Mouse (Mus musculus) gastrocnemius, postnatal 25 days (tissue): ENCODE data around the gene Ajap1. TPM values are rescaled to one million over a fixed set of nuclear protein-coding genes. Genes with fewer than 3 reads are reported as not detected.

Source experiments
- DNase-seq: peaks from one replicate; pipeline ENCODE4 v3.0.0; 2022
- long read RNA-seq, 2 experiments: library from polyadenylated mRNA; stranded (forward); transcript quantifications; one replicate each; pipeline ENCODE4 v2.0.0; 2021
- total RNA-seq, 2 experiments: library from RNA; stranded (reverse); gene quantifications; 1 replicate in 1 of 2; 2 replicates in 1 of 2; pipeline ENCODE4 v1.2.3; 2021

Gene Ajap1
- under 1 TPM; 0.23 to 0.29 TPM for total RNA-seq
- long read RNA-seq, experiment 1, result 0 reads
- long read RNA-seq, experiment 2, result 0 reads

DNA sequence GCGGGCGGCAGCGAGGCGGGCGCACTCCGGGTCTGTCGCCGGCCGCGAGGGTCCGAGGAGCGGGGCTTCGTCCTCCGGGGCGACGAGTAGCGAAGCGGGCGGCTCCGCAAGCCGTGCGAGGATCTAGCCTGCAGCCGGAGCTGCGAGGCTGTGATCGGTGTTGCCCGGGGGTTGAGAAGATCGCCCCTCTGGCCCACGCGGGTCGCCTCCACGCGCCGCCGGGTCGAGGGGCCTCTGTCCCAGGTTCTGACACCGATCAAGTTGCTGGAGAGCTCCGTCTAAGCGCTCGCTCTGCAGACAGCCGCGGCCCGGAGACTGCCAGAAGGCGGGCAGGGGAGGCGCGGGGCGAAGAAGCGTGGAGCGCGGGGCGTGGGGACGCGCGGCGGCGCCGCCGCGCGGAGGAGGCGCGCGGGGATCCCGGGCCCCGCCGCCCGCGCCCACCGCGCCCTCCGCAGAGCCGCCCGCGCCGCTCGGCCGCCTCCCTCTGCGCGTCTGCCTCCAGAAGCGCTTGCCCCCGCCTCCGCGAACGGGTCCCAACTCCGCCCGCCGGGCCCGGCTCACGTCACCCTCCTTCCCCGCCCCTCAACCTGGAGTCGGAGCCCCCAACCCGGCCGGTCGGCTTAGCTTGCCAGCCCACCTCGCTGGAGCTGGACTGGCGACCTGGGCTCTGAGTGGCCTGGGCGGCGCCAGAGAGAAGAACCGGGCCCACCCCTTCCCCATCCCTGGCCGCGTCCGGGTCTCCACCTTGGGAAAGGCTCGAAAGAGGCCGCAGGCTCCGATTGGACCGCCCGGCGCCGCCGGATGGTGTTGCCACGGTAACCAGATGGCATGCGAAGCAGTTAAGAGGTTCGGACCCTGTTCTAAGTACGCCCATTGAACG is at the start of gene Ajap1:
Ajap1 (minus strand) TSS at position 353 of the 880 bp plus-strand sequence.
- DNase-seq, result no peak

DNA sequence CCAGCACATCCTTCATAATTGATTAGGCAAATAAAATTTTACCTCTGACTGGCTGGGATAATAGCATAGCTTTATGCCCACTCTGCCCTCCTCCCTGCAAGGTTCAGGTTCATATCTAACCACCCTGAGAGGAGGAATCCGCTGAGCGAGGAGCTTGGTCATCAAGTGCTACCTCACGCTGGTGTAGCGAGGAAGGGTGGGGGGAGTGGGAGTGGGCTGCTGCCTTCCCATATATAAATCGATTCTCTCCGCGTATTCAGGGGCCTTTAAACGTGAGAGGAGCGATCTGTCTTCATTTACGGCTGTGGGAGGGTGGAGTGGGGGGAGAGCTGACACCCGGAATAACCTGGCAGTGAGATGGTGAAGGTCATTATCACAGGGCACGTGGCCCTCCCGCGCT is 47.9 kb upstream of the Ajap1 start:
- DNase-seq, result no peak

- no peak for DNase-seq
These were observed 39.0 kb upstream of the Ajap1 start for GRCm38 (mm10) chr4:153521601-153522000.

GRCm38 (mm10) chr4:153519888-153520287 is 37.3 kb upstream of the Ajap1 start:
- DNase-seq, result no peak

DNA sequence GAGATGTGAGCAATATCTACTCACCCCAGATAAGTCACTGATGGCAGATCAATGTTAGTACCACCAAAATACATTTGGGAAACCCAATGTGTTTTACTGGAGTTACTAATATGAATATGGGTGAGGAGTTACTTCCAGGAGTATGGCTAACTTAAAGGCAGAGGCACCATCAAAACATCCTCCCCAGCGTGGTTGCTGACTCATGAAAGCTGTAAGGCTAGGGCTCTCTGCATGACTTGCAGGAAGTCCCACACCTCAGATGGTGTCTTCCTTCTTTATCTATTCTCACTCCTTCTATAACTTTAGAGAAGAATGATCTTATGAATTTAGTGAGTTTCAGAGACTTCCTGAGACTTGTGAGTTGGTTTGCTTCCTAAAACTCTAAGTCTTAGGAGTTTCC is 36.7 kb upstream of the Ajap1 start:
- no peak for DNase-seq

- DNase-seq, result no peak
These were observed 33.2 kb upstream of the Ajap1 start for GRCm38 (mm10) chr4:153515786-153516185.

- no peak for DNase-seq
These were observed 31.5 kb upstream of the Ajap1 start for GRCm38 (mm10) chr4:153514071-153514470.

DNA sequence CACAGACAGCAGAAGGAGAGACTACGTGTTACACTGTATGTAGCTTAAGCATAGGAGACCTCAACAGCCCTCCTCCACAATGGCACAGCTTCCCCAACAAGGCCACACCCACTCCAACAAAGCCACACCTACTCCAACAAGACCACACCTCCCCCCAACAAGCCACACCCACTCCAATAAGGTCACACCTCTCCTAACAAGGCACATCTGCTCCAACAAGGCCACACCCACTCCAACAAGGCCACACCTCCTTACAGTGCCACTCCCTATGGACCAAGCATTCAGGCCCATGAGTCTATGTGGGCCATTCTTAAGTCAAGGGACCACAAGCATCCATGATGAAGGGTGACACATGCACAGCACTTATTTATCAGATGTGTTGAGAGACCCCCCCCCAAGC is 28.9 kb upstream of the Ajap1 start:
- no peak for DNase-seq

- no peak for DNase-seq
These were observed 19.3 kb upstream of the Ajap1 start for GRCm38 (mm10) chr4:153501936-153502335.

DNA sequence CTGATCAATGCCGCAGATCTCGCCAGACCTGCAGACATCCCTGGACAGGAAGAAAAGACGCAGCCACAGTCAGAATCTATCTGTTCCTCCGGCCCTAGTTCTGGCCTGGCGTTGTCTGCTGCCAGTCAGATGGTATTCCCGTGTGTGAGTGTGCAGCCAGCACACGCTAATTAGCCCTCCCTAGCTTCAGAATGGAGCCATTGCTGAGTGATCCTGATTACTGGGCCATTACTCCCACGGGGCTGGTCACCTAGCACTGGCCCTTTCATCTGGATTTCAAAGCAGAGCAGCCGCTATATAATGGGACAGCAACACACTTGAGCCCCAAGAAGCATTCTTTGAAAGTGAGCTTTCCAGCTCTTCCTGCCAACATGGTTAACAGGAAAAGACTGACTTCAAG is 9.8 kb upstream of the Ajap1 start:
- no peak for DNase-seq

- DNase-seq, result no peak
These were observed 6.5 kb upstream of the Ajap1 start for GRCm38 (mm10) chr4:153489116-153489515.

DNA sequence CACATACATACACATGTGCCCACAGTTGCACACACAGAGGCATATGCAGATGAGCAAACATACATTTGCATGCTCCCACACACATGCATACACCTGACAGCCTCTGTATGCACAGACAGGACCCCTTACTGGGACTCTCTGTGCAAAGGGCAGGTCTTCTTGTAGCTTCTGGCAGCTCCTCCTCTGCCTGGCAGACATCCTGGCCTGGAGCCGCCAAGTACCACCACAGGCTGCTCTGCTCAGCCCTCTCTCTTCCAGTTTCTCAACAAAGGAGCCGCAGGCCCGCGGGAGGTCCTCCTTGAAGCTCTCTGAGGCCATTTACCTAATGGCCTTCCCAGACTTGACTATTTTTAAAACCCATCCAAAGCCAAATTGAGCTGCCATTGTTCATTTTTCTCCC is 3.3 kb upstream of the Ajap1 start:
- no peak for DNase-seq

- DNase-seq, result peak; percentile 23
These were observed 1.8 kb upstream of the Ajap1 start for GRCm38 (mm10) chr4:153484392-153484791.

- no peak for DNase-seq
These were observed 1.0 kb downstream of the Ajap1 start for GRCm38 (mm10) chr4:153481361-153482234.

DNA sequence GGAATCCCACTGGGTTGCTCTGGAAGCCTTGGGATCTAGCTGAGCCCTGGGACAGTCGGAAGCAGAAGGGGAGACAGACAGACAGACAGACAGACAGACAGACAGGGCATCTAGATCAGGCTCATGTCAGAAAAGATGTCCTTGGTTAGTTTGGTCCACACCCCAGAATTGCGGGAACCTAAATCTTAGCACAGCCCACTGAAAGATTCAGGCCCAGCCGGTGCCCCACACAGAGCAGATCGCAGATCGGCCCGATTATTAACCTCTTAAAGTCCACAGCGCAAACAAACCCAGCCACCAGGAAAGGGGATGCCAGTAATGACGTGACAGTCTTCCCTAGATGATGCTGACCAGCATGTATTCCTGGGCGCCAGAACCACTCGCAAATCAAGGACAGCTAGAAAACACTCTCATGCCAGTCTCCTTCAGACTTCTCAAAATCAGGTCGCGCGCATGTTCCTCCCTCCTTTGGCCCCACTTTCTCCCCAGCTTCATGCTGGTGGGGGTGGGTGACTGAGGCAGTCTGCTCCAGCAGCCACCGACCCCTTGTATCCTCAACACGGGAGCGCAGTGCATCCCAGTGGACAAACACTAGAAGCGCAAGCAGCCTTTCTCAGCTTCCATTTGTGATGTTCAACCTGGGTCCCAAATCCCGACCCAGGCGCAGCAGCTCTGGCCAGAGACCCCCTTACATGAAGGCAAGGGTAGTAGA is 1.9 kb downstream of the Ajap1 start:
- no peak for DNase-seq

DNA sequence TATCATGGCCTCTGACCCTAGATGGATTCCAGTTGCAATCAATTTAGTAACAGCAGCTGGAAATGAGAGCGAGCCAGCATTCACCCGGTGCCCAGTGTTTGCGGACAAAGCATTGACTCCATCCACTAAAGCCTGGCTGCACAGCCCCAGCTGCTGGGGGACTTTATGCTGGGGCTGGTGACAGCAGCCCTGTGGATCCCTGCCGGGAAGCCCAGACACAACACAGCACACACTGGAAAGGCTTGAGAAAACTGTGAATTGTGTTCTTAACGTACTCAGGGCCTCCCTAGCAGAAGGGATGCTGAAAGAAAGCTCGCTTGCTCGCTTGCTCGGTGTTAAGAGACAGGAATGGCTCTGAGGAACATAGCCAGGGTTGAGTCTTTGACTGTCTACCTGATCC is 3.5 kb downstream of the Ajap1 start:
- DNase-seq, result no peak

DNA sequence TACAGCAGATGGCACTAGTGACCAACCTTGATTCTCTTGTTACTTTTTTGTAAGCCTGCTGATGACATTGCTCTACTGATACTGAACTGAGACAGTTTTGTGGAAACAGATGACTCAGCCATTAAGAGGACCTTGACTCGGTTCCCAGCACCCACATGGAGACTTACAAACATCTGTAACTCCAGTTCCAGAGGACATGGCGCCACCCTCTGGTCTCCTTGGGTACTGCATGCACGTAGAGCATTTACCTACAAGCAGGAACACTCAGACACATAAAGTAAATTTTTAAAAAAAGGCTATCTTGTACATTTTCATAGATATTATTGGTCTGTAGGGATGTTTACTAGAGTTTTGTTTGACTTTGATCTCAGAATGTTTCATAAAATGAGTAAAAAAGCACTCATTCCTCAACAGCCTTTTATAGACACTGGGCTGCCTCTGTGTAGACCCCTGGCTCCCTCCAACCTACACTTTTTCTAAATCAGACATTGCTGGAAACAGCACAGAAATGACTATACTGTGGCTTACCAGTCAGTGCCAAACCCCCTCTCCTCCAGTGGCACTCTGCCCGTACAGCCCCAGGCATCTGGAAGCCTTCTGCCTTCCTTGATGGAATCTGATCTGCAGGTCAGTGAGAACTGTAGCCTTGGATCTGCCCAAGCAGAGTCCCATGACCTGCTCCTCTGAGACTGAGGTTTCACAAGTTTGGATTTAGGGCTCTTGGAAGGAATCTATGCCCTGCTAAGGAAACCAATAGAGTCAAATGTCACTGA is 8.9 kb downstream of the Ajap1 start:
- DNase-seq, result no peak

DNA sequence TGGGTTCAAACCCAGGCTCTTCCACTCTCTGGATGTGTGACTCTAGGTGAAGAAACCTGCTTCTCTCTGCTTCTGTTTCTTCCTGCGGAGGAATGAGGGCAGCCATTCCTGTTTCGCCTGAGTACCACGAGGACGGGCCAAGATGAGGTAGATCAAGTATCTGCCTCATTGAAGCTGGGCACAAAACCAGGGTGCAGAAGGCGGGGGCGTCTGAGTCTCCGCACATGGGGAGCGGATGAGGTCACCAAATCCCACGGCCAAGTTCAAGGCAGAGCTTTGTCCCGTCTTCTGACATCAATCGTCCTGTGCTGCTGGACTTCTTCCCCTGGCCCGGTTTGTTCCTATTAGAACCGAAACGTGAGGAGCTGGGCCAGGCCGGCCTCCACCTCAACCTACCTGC is 12.9 kb downstream of the Ajap1 start:
- DNase-seq, result no peak

DNA sequence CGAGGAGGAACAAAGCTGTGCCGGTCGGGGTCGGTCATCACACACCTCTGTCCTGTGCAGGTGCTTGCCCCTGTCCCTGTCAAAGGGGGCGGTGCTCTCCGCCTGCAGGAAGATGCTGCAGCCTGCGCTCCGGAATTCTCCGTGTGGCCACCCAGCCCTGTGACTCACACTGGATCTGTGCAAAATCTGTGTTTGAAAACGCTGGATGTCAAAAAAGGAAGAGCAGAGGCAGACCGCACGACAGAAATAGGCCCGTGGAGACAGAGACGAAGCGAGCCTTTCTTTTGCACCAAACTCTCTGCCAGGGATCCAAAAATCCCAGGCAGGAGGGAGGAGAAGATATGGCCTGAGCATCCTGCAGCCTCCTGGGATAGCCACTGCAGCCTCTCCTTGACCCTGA is 22.7 kb downstream of the Ajap1 start:
- DNase-seq, result no peak

DNA sequence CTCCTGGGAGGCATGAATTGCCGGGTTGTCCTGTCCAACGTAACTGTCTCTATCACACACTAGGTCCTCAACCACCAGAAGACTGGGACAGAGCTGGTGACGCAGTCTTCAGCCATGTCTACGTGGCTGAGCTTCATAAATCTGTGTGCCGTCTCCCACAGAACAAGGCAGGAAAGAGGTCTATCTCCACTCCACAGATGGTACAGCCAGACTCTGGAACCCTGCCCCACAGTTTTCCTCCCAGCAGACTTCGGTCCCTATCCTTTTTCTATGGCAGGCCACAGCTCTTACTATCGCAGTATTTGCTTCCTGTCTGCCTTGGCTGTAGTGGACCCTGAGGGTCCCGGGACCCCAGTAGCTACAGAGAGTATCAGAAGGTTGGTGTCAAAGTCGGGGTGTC is 23.1 kb downstream of the Ajap1 start:
- no peak for DNase-seq

GRCm38 (mm10) chr4:153458821-153459220 is 23.8 kb downstream of the Ajap1 start:
- no peak for DNase-seq

DNA sequence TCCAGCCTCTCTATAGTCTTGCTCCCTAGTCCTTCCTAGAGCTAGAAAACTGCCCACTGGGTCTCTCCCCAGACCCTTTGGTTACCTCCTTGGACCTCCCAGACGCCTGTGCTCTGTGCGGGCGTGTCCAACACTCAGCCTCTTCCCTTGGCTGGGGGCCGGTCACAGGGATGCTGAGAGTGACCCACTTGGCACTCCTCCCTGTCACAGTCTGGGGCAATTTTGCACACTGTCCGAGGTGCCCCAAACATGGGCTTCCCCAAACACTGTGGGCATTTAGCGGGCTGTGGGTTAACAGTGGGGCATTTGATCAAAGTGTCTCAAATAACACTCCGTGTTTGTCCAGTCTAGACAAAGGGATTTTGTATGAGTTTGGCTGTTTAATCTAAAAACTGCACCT is 29.1 kb downstream of the Ajap1 start:
- DNase-seq, result no peak
